Mouse (Mus musculus) gonadal fat pad, adult 2 months (tissue): ENCODE results near the gene Pard3. TPM values are rescaled to one million over a fixed set of nuclear protein-coding genes. Genes with fewer than 3 reads are reported as not detected.

Experiments
- DNase-seq: peaks from one replicate; pipeline ENCODE4 v3.0.0-alpha.2; 2012; ENCODE audit warnings: low read depth
- polyA plus RNA-seq: library from polyadenylated mRNA; depleted of rRNA; stranded (reverse); fragments of >200 nt; gene quantifications from 2 replicates; pipeline ENCODE4 v1.2.3, GENCODE M21; 2012

Pard3 gene
- polyA plus RNA-seq, 1 experiment, result 31.5 TPM

DNA sequence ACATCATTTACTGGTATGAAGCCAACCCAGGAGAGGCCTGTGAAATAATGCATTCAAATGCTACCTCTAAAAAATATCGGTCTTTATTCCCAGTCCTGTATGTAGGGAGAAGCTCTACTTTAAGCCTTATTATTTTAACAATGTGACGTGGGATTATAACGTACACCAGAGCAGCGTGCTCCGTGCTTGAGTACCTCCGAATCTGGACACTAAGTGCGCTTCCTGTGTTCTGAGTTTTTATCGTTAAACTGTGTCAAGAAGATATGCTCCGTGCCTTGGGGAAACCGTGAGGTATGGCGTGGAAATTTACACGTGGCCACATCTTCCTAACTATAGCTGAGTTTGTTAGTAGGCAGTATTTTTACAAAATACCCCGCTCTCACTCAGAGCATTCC lies 436.0 kb downstream of the Pard3 start:
- DNase-seq, result no peak

DNA sequence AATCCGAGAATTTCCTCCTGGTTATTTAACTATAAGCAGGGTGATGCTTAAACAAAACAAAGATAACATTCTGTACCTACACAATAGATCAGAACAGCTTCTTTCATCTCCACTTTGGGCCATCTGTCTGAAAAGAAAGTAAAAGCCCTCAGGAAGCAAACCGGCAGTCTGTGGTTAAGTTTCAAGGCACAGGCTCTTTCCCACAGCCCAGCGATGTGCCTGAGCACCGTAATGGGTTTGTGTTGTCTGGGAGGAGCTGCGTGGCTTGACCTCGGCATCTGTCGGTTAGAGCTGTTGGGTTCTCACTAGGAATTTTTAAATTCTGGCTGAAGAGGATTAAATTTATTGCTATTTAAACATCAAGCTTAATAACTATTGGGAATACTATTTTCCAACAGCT lies 436.5 kb downstream of the Pard3 start:
- no peak for DNase-seq

DNA sequence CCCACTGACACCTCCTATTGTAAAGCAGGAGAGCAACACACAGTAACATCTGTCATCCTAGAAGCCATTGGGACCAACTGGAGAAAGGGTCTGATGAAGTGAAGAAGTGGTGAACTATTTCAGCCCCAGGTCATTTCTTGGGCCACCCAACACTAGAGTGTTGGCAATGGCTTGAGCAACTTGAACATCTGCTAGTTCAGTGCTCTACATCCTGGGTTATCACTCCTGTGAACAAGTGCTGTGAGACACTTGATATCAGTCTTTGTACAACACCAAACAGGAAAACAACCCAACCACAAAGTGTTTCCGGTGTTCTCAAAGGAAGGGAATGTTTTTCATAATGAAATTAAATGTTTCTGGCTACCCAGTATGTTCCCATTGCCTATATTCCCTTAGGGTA lies 438.1 kb downstream of the Pard3 start:
- DNase-seq, result no peak

DNA sequence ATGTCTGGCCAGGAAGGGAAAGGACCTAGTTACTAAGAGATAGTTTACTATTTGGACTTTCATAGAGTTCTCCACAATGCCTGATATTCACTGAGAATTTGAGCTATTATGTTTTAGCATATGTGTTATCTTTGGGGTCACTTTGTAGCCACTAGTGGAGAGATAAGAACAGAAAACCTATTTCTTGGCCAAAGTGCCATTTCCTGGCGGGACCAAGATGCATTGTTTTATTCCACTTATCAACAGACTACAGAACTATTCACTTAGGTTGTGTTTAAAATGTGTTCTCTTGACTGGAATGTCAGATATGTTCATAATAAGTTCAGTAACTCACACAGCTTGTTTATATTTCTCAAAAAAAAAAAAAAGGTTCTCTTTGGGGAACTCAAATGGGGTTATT lies 441.6 kb downstream of the Pard3 start:
- no peak for DNase-seq

DNA sequence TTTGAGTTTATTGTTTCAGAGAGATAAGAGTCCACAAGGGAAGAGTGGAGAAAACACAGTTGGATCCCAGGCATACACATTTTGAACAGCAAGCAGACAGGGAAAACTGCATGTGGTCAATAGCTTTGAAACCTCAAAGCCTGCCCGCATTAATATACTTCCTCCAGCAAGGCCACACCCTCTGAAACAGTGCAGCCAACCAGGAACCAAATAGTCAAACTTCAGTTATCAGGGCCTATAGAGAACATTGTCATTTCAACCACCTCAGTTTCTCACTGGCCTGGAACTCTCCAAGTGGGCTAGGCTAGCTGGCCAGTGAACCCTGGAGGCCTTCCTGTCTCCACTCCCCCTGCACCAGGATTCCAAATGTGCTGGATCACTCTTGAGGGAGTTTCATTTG lies 442.6 kb downstream of the Pard3 start:
- no peak for DNase-seq

DNA sequence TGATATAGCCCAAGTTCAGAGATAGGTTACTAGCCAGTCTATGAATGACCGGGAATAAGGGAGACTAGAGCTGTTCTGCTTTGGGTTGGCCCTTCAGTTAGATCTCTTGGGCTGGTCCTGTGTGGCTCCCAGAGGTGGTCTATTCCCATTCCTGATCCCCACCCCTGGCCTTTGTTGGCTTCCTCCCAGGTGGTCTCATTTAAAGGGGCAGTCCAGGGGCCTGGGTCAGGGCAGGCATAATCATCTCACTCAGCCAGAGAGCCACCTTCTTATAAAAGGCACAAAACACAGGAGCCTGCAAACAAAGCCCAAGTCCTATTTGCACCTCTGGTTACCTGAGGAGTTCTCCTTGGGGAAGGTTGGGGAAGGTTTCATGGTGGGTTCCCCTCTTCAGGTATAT lies 447.6 kb downstream of the Pard3 start:
- no peak for DNase-seq

DNA sequence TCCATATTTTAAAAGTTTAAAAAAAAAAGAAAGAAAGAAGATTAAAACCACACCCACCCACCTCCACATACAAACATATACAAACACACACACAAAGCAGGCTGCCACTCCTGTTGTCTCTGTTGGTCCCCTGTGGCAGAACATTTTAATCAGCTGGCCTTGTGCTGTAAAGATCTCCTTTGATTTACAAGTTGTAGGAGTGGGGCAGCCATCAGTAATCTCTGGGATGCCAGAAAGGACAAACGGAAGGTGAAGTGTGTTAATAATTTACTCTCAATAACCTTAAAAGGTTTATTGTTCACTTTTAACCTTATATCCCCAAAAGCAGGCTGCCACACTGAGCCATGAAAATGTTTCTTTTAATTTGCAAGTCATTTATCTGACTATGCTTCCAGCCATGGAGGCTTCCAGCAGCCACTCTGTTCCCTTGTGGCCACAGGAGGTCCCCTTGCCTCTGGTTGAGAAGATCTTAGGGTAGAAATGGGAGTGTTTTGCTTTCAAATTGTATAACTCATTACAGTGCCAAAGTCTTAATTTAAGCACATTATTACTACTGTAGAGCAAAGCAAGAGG lies 448.4 kb downstream of the Pard3 start:
- no peak for DNase-seq

DNA sequence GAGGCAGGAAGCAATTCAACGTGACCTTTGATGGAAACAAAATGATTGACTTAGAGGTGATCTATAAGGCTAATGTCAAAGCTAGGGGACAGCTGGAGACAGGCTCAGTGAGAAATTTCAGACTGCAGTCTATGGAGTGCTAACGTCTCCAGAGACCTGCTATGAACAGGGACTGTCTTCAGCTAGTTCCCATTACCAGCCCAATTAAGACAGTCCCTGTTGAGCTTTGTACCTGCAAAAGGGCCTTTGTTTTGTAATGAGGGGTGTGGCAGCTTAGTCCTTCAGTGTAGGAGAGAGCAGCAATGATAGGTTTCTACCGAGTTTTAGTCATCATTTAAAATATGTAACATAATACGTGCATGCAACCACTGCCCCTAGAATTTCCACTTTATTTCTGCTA lies 448.9 kb downstream of the Pard3 start:
- no peak for DNase-seq

DNA sequence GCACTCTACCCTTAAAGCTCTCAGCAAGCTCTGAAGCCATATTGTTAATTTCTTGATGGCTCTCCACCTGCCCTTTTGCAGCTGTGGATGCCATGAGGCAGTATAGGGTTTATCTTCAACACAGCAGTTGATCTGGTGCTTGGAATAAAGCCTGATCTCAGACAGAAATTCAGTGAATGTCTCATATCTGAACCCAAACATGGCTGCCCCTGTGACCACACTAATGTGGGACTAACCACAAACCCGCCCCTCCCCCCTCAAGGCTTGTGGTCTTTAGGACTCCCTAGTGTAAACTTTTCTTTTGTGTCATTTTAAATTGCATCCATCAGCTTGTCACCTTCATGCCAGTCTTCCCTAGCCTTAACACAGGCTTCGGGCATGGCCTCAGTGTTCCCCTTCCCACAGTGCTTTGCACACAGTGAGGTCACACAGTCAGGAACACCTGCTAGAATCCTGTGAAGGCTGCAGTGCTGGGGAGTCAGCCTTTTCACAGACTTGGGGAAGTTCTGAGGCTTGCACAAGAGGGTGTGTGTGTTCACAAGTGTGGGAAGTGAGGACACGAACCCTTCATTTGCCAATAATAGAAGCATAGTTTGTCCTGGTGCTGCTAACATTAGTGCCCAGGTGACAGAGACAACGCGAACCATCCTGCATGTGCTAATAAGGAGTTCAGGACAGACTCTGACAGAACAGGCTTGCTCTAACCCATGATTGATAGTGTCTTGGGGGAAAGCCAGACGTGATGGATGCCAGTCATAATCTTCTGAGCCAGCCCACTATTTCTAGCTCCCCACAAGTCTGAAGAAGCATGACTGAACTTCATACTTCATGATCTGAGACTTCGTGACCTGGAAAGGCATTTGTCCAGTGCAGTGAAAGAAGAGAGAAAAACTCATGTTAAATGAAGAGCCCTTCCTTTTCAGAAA lies 451.4 kb downstream of the Pard3 start:
- DNase-seq, result no peak

DNA sequence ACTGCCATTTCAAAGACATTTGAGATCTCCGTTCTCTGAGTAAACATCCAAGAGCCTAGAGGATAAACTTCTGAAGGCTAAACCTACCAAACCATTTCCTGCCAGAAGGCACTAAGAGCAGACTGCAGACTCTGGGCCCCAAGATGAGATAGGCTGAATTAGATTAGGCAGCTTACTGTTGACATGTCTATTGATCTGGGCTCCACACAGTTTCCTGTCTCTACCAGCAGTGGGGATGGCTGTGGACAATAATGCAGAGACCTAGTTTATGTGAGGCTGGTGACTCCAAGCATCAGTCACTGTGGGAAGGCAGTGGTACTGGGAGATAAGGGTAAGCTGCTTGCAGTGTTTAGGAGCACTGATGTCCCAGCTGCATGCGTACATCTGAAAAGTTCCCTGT lies 452.4 kb downstream of the Pard3 start:
- DNase-seq, result no peak

DNA sequence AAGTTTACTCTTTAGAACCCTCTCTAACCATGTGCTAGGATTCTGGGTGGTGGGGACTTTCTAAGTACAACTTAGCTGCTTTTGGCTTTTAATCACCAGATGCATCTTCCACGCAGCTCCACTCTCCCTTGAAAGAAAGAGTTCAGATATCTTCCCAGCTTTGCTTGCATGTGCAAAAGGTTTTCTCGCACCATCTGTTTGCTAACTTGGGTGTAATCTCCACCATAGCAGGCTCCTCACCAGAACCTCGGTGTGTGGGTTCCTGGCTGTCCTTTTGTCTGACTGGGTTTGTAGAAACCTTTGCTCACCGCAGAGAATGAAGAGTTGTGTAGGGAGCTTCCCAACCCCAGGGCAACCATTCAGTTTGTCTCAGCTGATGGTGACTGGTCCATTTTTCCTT lies 462.0 kb downstream of the Pard3 start:
- DNase-seq, result no peak

DNA sequence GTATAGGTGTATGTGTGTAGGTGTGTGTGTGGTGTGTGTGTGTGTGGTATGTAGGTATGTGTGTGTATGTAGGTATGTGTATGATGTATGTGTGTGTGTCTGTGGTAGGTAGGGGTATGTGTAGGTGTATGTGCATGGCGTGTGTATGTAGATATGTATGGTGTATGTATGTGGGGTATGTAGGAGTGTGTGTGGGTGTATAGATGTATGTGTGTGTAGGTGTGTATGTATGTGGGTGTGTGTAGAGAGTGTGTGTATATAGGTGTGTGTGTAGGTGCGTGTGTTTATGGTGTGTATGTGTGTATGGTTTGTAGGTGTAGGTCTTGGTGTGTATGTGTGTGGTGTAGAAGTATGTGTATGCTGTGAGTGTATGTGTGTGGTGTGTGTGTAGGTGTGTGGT lies 464.6 kb downstream of the Pard3 start:
- no peak for DNase-seq

DNA sequence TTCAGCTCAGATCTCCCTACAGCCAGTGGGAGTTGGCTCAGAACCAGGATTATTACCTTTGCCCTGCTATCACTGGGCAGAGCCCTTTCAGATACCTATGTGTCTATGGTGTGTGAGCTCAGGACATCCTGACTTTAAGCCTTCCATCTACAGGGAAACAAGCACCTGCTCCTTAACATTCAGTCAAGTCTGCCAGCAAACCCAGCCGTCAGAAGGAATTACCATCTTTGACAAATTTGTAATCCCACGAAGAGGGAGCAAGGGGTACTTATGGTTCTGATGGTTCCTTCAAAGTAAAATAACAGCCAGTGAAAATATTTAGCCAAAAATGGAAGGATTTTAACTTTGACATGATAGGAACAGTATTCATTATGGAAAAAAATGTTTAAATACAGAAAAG lies 466.1 kb downstream of the Pard3 start:
- no peak for DNase-seq

DNA sequence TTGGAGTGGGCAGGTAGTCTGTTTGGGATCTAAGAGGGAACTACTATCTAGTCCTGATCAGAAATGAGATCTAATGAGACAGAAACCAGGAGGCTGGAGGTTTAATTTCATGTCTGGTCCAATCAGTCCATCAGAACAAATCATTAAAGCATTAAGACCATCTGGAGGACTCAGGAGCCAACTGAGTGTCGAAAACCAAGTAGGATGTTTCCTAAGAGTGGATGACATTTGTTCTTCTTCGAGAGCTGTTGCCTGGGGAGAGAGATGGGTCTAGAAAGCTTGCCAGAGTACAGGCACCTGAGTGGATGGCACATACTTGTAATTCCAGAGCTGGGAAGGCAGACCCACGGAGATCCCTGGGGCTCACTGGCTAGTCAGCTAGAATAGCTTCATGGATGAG lies 468.2 kb downstream of the Pard3 start:
- peak; percentile 90 for DNase-seq

DNA sequence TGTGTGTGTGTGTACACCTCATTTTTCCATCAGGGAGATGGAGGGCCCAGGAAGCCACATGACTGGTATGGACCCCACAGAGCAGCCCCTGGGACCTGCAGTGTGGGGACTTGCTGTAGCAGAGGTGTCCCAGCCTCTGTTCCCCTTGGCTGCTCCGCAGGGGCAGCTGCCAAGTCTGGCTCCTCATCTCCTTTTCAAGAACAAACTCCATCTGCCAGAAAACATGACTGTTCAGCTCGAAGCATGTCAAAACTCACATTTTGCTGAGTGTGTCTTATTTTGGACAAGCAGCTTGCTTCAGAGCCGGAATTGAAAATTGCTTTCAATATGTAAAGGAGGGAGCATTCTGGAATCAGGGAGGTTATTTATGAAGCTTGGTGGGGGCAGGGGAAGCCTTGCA lies 471.1 kb downstream of the Pard3 start:
- DNase-seq, result no peak

DNA sequence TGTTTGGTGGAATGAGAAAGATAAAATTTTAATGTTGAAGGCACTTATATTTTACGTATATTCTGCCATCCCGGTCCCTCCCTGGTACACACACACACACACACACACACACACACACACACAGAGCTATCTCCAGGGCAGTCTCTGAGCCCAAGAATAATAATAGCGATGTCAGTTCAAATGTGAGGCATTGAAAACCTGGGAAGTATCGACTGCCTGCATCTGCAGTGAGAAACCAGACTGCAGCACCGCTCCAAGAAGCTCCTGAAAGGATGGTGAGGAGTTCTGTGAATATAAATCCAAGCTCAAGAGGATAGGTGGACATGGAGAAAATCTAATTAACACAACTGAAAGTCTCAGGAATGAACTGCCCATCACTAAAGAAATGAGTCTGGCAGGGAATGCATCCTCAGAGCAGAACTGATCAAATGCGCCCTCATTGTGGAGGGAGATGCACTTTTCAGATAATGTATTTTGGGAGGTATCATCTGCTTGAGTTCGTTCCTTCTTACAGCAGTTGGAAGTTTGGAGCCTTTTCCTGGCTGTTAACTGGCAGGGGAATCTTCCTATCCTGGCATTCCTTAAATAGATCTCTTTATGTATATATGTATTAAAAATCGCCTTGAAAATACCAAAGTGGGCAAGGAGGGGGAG lies 471.6 kb downstream of the Pard3 start:
- DNase-seq, result no peak

DNA sequence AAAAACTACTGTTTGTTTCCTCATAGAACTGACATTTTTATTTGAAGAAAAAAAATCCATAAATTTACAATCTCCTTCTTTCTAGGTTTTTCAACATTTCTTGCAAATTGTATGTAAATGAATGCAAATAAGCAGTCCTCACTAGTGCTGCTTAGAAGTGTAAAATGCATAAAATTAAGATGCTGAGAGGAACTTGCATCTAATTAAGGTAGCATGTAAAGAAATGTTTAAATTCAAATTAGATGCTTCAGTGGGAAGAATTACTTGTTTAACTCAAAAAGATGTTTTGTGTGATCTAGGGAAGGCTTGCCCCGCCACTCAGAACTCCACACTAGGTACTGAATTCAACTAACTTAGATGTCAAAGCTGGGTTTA lies 472.1 kb downstream of the Pard3 start:
- DNase-seq, result no peak

DNA sequence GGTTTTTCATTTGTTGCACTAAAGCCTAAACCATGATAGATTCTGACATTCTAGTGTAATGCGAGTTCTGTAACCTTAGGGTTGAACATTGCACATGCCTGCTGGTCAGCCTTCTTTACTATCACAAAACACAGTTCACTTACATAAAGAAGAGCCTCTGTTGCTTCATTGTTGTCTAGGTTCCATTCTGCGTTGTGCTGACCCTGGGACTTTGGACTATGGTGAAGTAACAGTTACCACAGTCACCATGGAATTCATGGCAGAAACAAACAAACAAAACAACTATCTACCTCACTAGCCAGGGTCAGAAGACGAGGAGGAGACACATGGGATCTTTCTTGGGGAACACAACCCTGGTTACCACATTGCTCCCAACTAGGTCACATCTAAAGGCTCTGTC lies 476.1 kb downstream of the Pard3 start:
- DNase-seq, result no peak

DNA sequence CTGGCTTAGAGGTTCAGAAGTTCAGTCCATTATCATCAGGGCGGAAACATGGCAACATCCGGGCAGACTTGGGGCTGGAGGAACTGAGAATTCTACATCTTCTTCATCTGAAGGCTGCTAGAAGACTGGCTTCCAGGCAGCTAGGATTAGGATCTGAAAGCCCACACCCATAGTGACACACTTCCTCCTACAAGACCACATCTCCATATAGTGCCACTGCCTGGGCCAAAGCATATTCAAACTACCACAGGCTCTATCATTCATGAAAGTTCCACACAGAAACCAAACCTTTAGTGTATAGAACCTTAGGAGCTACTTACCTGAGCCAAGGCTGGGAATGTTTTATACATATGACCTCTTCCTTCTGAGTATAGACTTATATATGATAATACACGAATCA lies 476.6 kb downstream of the Pard3 start:
- DNase-seq, result no peak

DNA sequence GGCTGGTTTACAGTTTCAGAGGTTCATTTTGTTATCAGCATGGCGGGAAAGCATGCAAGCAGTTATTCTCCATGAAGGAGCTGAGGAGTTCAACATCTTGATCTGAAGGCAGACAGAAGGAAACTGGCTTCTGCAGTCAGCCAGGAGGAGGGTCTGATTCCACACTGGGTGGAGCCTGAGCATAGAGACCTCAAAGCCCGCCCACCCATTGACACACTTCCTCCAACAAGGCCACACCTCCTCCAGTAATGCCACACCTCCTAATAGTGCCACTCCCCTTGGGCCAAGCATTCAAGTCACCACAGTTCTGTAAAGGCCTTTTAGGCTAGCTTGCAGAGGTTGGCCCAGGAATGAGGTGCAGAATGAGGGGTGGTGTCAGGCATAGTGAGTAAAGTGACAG lies 478.5 kb downstream of the Pard3 start:
- DNase-seq, result no peak

DNA sequence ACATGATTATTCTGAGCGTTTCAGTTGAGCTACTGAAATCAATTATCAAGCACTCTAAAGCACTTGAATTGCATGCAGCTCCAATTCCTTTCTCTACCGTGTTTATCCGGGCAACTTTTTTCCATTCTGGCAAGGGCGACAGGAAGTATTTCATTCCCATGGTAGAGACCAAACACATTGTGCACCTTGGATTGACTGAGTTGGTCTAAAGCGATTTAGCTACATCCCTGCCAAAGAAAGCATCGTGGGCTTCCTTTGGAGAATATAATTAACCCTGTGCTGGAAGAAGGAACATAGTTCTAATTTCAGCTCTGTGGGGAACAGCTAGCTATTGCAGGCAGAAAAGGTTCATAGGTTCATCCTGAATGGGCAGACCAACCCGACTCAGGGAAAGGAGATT lies 480.0 kb downstream of the Pard3 start:
- no peak for DNase-seq

DNA sequence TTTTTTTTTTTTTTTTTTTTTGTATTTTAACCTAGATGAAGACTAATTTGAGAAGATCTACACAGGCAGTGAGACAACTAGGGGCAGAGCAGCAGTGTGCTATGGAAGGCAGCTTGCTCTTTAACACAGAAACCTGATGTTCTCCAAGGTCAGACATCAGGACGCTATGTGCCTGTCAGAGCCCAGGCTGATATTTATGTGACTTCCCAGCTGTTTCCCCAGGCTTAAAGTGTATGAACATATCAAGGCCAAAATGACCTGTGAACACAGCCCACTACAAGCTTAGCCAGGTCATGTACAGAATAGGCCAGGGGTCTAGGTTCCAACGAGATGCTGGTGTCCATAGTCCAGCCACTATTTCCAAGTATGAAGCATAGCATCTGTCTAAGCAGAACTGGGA lies 482.5 kb downstream of the Pard3 start:
- DNase-seq, result no peak

DNA sequence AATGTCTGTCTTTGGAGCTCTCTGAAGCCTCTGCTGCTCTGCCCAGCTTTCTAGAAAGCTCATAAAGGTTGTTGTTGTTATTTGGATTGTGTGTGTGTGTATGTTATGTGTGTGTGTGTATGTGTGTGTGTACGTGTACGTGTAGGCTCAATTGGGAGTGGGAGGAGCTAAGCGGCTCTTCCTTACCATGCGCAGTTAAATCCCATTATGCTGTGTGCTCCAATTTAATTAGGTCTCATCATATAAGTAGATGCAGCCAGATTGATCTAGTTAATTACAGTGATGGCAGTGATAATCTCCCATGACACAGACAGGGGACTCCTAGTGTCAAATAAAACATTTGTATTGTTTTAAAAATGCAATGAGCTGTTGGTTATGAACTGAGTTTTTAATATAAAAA lies 487.2 kb downstream of the Pard3 start:
- no peak for DNase-seq
